Mouse (Mus musculus) ovary, postnatal 36 days (tissue): ENCODE results near the gene Cox6a2.

Experiments
- DNase-seq: peaks from one replicate; pipeline ENCODE4 v3.0.0; 2022; ENCODE audit warnings: low spot score, mixed read lengths

Gene Cox6a2

DNA sequence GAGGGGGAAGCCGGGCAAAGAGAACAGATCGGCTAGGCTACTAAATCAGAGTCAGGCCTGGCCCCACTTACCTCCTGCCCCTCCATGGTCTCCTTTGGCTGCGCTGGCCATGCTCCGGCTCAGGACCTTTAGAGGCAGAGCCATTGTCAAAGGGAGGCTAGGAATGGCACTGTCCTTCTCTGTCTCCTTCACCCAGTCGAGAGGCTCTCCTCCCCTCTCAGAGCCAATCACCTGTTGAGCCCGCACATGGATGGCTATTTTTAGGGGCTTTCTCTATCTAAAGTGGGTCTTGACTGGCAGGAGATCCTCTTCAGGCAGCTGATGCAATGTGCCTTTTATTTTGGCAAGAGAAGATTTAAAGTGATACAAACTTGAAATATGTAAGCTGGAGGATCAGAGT, at the start of gene Cox6a2:
Gene Cox6a2 (minus strand): TSS at position 236 of the 400 bp plus-strand sequence.
- DNase-seq = no peak

DNA sequence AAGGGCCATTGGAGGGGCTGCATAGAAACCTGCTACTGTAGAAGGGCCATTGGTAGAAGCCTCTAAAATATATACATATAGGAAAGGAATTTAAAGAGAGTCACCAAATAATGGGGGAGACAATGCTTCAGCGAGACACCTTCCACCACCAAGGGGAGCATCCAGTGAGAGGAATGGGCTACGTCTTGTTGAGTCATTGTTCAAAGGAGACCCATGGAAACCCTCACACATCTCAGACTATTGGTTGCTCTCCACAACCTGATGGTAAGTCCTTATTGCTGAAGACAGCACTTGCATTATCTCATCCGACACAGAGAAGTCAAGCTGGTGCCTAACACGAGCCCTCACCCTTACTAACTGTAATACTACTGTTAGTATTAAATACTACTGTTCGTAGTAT, 49.6 kb upstream of the Cox6a2 start:
- DNase-seq = no peak

DNA sequence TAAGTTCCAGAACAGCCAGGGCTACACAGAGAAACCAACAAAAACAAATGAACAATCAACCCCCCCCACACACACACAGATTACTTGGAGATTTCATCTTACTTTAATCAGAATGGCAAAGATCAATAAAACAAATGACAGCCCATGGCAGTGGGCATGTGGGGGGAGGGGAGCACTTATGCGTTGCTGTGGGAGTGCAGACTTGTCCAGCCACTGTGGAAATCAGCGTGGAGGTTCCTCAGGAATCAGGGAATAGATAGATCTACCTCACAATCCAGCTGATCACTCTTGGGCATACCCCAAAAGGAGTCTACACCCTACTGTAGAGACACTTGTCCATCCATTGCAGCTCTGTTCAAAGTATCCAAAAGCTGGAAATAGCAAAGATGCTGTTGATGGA, 48.8 kb upstream of the Cox6a2 start:
- no peak for DNase-seq

- peak; percentile 52 for DNase-seq
Measured at GRCm38 (mm10) chr7:128252609-128253008, 46.4 kb upstream of the Cox6a2 start.

DNA sequence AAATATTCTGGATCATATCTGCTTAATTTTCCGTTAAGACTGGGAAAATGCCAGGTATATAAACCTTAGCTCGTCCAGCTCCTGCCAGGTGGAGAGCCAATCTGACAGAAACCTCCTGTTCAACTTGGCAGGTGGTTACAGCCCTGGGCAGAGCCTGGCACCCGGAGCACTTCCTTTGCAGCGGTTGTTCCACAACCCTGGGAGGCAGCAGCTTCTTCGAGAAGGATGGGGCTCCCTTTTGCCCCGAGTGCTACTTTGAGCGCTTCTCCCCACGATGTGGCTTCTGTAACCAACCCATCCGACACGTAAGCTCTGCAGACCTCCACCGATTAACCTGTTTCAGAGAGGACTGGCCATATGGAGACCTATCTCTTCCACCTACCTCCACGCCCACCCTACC, 45.8 kb upstream of the Cox6a2 start:
- no peak for DNase-seq

DNA sequence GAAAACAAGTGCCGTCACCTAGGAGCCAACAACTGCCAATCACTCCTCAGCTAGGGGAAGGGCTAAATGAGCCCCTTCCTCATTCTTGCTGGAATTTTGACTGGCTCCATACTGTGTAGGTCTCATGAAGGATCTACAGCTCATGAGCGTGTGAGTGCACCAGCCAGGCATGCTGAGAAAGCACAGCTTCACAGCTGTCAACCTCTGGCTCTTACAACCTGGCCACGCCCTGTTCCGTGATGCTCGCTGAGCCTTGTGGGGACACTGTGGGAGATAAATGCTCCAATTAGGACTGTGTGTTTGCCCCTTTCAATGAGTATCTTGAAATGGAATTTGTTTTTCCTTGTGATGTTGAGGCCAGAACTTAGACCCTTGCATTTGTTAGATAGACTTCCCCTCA, 43.8 kb upstream of the Cox6a2 start:
- no peak for DNase-seq

DNA sequence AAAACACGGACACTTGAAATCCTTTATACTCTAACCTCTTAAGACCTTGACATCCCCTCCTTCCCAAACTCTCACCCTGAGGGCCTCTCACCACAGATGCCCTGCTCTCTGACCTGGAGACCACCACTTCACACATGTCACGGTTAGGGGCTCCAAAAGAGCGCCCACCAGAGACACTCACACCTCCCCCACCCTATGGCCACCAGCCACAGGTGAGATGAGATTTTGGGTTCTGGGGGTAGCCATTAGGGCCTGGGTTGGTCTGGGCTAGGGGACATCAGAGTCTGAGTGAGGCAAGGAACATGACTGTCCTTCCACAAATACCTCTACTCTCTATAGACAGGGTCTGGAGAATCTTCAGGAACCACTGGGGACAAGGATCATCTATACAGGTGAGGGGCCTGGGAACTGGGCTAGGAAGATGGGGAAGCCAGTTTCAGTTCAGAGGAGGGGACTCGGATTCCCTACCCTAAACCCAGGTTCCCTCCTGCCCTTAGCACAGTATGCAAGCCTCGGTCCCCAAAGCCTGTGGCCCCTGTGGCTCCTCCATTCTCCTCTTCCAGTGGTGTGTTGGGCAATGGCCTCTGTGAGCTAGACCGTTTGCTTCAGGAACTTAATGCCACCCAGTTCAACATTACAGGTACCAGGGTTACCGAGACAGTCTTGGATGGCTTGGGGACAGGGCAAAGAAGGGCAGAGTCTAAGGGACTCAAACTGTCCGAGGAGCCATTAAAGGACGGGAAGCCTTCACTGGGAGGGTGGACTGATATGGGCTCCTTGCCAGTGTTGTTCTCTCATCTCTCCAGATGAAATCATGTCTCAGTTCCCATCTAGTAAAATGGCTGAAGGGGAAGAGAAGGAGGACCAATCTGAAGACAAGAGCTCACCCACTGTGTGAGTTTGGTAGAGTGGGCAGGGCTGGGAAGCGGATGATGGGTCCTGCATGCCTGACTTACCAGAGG, 42.2 kb upstream of the Cox6a2 start:
- DNase-seq = no peak

- DNase-seq = peak; percentile 81
Measured at GRCm38 (mm10) chr7:128247443-128247842, 41.3 kb upstream of the Cox6a2 start.

- peak; percentile 67 for DNase-seq
Measured at GRCm38 (mm10) chr7:128246496-128247391, 40.6 kb upstream of the Cox6a2 start, which contains the start of gene Tgfb1i1. Tgfb1i1 (plus strand) TSS chr7:128246812.

- DNase-seq = no peak
Measured at GRCm38 (mm10) chr7:128245547-128245946, 39.4 kb upstream of the Cox6a2 start.

- DNase-seq = no peak
Measured at GRCm38 (mm10) chr7:128244410-128245025, 38.3 kb upstream of the Cox6a2 start.

DNA sequence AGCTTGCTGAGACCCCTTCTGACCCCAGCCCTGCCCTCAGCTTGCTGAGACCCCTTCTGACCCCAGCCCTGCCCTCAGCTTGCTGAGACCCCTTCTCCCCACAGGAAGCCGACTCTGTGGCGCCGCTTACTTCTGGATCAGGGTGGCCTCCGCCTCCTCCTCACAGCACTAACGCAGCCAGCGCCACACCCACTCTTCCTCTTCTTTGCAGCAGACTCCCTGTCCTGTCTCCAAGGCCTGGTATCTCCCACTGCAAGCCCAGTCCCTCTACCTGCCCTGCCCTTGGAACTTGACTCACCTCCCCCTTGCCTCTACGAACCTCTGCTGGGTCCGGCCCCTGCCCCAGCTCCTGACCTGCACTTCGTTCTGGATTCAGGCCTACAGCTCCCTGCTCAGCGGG, 37.7 kb upstream of the Cox6a2 start:
- no peak for DNase-seq

- no peak for DNase-seq
Measured at GRCm38 (mm10) chr7:128242331-128242730, 36.1 kb upstream of the Cox6a2 start.

DNA sequence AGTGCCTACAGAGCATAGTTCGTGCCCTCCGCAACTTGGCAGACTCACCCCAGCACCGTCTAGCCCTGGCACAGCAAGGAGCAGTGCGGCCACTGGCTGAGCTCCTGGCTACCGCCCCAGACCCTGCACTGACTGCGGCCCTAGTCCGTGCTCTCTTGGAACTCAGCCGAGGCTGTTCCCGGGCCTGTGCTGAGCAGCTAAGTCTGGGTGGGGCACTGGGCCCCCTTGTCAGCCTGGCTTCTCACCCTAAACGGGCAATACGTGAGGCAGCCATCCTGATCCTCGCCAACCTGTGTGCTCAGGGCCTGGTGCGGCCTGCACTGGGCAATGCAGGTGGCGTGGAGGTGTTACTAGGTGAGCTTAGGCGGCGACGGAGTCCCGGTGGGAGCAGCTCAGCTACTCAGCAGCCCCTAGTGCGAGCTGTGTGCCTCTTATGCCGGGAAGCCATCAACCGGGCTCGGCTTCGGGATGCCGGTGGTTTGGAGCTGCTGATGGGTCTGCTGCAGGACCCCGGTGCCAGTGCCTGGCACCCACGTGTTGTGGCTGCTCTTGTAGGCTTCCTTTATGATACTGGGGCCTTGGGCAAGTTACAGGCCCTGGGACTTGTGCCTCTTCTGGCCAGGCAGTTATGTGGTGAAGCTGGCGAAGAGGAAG, 34.1 kb upstream of the Cox6a2 start:
- DNase-seq = no peak

GRCm38 (mm10) chr7:128238991-128239390, 32.8 kb upstream of the Cox6a2 start:
- DNase-seq = no peak

DNA sequence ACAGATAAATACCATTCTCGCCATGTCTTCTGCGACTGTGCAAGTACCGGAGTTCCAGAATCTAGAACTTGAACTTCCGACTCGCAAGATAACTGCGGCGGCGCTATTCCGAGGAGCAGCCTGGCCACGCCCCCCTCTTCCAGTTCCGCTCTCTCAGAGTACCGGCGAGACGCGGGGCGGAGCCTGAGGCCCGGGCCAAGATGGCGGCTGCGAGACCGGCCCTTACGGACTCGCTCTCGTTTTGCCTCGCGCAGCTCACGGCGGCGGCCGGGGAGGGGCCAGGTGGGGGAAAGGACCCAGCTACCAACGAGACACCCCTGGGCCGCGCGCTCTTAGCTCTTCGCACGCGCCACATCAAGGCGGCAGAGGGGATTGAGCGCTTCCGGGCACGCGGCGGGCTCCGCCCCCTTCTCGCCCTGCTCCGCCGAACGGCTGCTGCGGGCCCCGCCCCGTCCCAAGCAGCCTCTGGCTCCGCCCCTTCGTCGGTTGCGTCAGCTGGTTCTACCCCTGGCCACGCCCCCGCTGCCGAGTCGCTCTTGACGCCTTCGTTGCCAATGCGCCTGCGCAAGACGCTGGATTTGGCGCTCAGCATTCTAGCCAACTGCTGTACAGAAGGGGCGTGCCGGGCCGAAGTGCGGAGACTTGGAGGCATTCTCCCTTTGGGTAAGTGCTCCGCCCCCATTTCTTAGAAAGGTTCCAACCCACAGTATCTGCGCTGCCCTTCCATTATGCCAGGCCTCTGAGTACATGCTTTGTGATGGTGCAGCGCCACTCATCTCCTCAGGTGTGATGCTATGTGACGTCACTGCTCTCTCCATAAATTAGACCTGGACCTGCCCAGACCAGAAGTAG, 32.0 kb upstream of the Cox6a2 start, which contains the start of gene 9130023H24Rik:
Gene 9130023H24Rik (minus strand): TSS at position 105 of the 852 bp plus-strand sequence.
- DNase-seq = peak; percentile 100

GRCm38 (mm10) chr7:128237593-128237926, 31.4 kb upstream of the Cox6a2 start:
- DNase-seq = no peak

DNA sequence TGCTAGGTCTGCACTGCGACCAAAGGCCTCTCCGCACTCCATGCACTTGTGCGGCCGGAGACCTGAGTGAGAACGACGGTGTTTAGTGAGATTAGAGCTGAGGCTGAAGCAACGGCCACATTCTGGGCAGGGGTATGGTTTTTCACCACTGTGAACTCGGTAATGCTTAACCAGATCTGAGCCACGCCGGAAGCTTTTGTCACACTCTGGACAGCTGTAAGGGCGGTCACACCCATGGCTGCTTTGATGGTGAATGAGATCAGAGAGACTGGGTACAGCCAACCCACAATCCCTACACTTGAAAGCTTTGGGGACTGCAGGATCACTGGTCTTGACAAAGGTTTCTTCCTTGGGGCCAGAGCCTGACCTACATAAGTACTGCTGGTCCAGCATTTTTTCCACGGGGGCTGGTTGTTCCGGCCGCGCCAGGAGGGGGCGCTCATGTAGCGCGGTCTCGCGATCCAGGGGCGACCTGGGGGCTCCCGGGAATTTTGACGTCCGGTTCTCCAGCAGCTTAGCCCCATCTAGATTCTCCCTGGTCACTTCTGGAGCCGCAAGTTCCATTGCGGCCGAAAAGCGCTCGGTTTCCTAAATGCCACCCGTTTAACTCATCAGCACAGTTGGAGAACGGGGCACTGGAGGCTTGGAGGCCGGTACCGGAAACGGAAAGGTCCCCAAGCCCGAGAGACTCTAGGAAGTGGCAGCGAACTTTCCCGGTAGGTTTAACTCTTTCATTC, 30.8 kb upstream of the Cox6a2 start, which contains the start of gene Armc5:
Gene Armc5 (plus strand): TSS at position 487 of the 737 bp plus-strand sequence.
- peak; percentile 86 for DNase-seq

DNA sequence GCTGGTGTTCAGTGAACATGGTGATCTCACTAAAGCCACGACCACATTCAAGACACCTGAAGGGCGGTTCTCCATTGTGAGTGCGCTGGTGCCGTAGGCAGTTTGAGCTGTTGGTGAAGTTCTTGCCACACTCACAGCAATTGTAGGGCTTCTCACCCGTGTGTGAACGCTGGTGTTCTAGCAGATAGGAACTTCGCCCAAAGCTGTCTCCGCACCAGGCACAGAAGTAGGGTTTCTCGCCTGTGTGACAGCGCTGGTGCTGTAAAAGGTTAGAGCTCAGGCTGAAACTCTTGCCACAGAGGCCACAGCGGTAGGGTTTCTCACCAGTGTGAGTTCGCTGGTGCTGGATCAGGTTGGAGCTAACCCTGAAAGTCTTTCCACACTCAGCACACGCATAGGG, 30.2 kb upstream of the Cox6a2 start:
- DNase-seq = no peak

DNA sequence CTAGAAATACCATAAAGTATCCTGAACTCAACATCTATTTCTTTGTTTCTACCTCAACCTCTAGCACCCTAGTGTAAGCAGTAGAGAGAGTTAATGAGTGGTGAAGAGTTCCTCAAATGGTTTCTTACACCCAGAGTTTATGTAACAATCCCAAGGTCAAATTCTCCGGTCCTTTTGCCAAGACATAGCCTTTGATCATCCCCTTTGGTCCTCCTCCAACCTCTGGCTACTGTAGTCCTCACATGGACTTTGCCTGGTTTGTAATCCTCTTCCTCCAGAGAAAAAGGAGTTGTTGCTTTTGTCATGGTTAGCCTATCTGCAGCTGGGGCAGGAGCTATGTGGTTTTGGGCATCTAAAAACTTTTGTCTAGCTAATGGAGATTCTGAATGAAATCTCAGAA, 29.3 kb upstream of the Cox6a2 start:
- DNase-seq = no peak
